Mouse (Mus musculus) testis, adult 2 months (tissue): ENCODE measurements at regions not wholly inside any gene's neighbourhood (a gene's known extent, or its start where the extent isn't known, plus 50 kb on each side); places are given as distances from the start of the nearest gene placed in this dataset.

Source experiments
- CTCF ChIP-seq: fragments of 200-500 bp; IDR thresholded peaks from 2 replicates; pipeline ENCODE4 v1.5.1; 2012; ENCODE audit warnings: low read depth, mild to moderate bottlenecking, inconsistent platforms, low read length, moderate library complexity; ENCODE audit not compliant: control insufficient read depth, insufficient read depth, insufficient replicate concordance
- POLR2A ChIP-seq: fragments of 200-500 bp; IDR thresholded peaks from 2 replicates; pipeline ENCODE4 v1.6.1; 2012; ENCODE audit warnings: low read depth, mild to moderate bottlenecking, inconsistent platforms, low read length, moderate library complexity; ENCODE audit not compliant: control insufficient read depth

- TF ChIP-seq POLR2A (no peak), CTCF (no peak)
Measured at GRCm38 (mm10) chr7:135923876-135924275, 207.7 kb upstream of the Mki67 start.
